Mouse (Mus musculus) layer of hippocampus, adult 9-11 months (tissue): ENCODE data around the gene Slc6a6.

Experiments used
- DNase-seq: peaks from one replicate; pipeline ENCODE4 v3.0.0; 2022

The Slc6a6 gene

DNA sequence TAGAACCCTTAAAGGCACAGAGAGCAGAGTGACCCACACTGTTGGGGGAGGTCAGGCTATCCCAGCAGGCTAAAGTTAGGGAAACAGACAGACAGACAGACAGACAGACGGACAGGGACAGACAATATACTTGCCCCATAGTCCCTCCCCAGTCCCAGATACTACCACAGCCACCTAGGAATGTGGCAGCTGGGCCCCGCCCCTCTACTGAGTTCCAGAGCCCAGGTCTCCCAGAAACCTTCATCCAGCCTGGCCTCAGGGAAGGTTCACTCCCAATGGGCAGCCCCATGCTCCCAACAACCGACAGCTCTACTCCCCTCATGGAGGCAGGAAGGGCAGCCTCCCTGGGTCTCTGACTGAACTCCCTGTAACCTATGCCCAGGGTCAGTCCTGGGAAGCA is 111.8 kb downstream of the Slc6a6 start:
- DNase-seq: no peak

DNA sequence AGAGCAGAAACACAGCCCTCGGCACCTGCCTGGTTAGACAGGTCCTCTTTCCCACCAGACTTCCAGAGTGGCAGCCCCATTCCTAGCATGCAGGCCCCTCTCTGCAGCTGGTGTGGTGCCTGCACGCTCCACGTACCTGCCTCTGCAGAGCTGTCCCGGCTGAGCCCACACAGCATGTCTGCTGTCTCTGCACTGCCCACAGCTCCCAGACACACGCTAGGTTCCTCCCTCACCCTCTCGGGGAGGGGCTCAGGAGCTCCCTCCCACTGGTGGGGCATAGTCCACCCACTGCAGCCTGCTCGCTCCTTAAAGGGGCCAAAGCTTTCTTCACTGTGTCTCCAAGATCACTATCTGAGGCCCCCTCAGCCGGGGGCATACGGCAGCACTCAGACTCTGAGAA is 112.2 kb downstream of the Slc6a6 start:
- DNase-seq: no peak

DNA sequence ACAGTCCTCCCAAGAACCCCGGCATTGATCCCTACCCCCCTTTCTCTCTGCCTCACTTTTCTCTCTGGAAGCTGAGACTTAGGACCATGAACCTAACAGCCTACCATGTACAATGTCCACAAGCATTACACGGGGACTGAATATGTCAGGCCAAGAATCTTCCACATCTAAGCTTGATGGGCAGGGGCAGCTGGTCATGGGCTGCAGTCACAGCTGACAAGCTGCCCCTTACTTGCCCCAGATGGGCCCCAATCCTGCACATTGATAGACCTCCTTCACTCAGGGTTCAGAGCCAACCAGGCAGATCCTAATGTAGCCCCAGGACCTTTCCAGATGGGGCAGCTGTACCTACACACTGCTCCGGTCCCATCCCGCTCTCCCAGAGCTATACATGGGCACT is 112.9 kb downstream of the Slc6a6 start:
- no peak for DNase-seq

DNA sequence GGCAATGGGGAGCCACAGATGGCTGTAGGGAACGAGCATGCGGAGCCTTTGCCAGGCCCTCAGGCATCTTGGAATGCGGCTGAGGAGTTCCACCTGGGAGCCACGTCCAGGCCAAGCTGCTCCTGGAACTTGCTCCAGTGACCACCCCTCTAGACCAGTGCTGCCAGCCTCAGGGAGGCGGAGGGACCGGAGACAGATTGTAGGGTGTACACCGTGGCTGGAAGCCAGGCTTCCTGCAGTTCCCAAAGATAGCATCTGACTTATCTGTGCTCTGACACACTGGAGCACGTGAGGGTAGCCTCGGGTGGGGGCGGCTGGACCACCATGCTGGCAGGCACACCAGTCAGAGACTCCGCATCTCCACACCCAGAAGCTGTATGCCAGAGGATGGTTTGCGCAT is 114.6 kb downstream of the Slc6a6 start:
- peak; percentile 30 for DNase-seq

DNA sequence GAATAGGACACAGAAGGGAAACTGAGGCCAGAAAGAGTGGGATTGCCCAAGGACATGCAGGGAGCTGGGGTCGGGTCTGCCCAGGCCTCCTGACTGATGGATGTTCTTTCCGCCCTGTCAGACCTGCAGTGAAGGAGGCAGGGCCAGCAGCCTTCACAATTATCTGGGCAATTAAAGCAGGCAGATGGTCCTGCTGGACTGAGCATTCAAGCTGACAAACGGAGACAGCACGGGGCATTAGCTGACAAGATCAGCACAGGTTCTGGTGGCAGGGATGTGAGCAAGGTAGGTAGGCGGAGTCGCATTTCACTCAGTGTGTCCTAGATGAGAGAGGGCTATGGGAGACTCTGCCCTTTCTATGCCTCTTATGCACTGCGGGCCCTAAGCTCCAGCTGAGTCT is 120.3 kb downstream of the Slc6a6 start:
- DNase-seq: no peak

DNA sequence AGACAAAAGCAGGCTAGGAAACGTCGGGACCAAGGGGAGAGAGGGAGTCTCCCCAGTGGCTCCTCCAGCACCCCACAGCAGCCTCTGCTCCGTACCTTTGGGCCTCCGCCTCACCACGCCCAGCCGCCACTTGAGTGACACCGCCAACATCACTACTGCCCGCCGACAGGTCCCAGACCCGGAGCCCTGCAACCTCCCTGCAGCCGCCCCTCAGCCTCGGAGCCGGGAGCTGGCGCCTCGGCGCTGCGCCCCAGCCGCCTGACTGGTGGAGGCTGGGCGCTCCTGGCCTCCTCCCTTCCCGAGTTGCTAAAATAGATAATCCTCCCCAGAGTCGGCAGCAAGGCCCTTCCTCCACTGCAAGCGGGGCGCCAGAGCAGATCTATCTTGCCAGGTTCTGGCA is 123.3 kb downstream of the Slc6a6 start:
- DNase-seq: no peak

DNA sequence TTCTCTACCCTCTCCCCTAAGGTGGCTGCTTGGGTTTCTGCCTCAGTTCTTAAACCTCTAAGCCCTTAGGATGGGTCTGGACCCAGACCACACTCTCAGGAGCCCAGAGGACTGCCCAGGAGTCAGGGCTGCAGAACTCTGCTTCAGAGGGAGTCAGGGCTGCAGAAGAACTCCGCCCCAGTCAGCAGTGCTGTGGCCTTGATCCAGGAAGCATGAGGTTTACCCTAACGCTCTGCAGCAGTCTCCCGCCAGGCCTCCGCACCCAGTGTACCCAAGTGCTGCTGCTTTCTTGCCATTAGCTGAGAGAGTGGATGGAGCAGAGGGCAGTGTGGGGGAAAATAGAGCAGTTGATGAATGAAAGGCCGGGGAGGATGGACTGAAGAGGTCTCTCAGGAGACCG is 124.2 kb downstream of the Slc6a6 start:
- DNase-seq: no peak
